Mouse (Mus musculus) E14TG2a.4 (cell line): ENCODE data around the gene 4930470P17Rik.
"Not testable (repeated sequence)": the region's sequence is repeated elsewhere in the genome, so short reads cannot be mapped to it uniquely, and the experiment has no call there.

Experiments used
- H3K27me3 ChIP-seq: 2 replicates; pipeline ENCODE4 v1.6.1; 2014; ENCODE audit warnings: low read length, control low read depth; ENCODE audit not compliant: insufficient read depth
- H3K36me3 ChIP-seq: 2 replicates; pipeline ENCODE4 v1.6.1; 2014; ENCODE audit warnings: low read length, control low read depth; ENCODE audit not compliant: insufficient read depth
- H3K4me1 ChIP-seq: replicated peaks from 2 replicates; pipeline ENCODE4 v1.6.1; 2014; ENCODE audit warnings: low read depth, low read length, control low read depth
- H3K4me3 ChIP-seq: replicated peaks from 2 replicates; pipeline ENCODE4 v1.5.1; 2014; ENCODE audit warnings: mild to moderate bottlenecking, low read length
- H3K9me3 ChIP-seq: 2 replicates; pipeline ENCODE4 v1.6.1; 2014; ENCODE audit warnings: low read length, control low read depth
- CTCF ChIP-seq: conservative IDR thresholded peaks from 2 replicates; pipeline ENCODE4 v1.5.1; 2014; ENCODE audit warnings: low read length
- NANOG ChIP-seq: IDR thresholded peaks from 2 replicates; pipeline ENCODE4 v1.6.1; 2014; ENCODE audit warnings: borderline replicate concordance, low read length, mixed read lengths
- POU5F1 ChIP-seq: IDR thresholded peaks from 2 replicates; pipeline ENCODE4 v1.6.1; 2014; ENCODE audit warnings: low read length, borderline replicate concordance

4930470P17Rik gene

GRCm38 (mm10) chr2:170631375-170631774, 29.6 kb upstream of the 4930470P17Rik start:
- no peak overlapping the region for H3K4me3 ChIP-seq
- TF ChIP-seq POU5F1 (no peak), CTCF (peak; percentile 51), NANOG (no peak)
- H3K9me3 ChIP-seq: peaks cover 15% of the 10 kb centered on the region

GRCm38 (mm10) chr2:170630553-170630952, 28.7 kb upstream of the 4930470P17Rik start:
- Histone ChIP-seq H3K4me3 (no peak overlapping the region), H3K9me3 (peaks cover 21% of the 10 kb centered on the region), H3K36me3 (no peaks in the 10 kb centered on the region), H3K4me1 (no peaks in the 10 kb centered on the region), H3K27me3 (no peaks in the 10 kb centered on the region)
- no peak for TF ChIP-seq NANOG
- TF ChIP-seq POU5F1: no peak
- TF ChIP-seq CTCF: no peak

More at GRCm38 (mm10) chr2:170631375-170631774, 29.6 kb upstream of the 4930470P17Rik start:
- Histone ChIP-seq H3K4me1 (no peaks in the 10 kb centered on the region), H3K36me3 (no peaks in the 10 kb centered on the region), H3K27me3 (no peaks in the 10 kb centered on the region)

- not testable (repeated sequence) for H3K27me3 ChIP-seq, H3K36me3 ChIP-seq, H3K4me1 ChIP-seq, H3K4me3 ChIP-seq
- H3K9me3 ChIP-seq: peaks cover 21% of the 10 kb centered on the region
Observed at GRCm38 (mm10) chr2:170627991-170628390, 26.2 kb upstream of the 4930470P17Rik start.

GRCm38 (mm10) chr2:170624201-170624880, 22.5 kb upstream of the 4930470P17Rik start:
- not testable (repeated sequence) for H3K36me3 ChIP-seq, H3K27me3 ChIP-seq, H3K4me3 ChIP-seq
- Histone ChIP-seq H3K9me3 (peaks cover 15% of the 10 kb centered on the region), H3K4me1 (peaks cover 13% of the 10 kb centered on the region)

DNA sequence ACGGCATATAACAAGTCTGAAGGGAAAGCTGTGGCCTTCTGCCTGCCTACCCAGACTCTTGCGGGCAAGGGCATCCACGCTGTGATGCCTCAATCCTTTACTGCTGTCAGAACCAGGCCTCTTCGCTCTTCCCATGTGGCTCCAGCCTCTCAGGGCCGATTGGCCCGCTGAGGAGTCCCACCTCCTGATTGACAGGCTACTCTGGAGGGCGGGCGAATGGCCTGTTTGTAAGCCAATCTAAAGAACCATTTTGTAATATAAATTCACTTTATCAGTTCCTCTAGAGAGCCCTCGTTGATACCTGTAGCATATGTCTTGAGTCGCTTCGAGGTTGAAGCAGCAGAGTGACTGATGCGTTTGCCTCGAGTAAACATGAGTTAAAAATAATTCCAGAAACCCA, 21.2 kb upstream of the 4930470P17Rik start:
- Histone ChIP-seq H3K4me1 (peaks cover 18% of the 10 kb centered on the region), H3K36me3 (no peaks in the 10 kb centered on the region), H3K27me3 (no peaks in the 10 kb centered on the region), H3K9me3 (peaks cover 15% of the 10 kb centered on the region), H3K4me3 (no peak overlapping the region)
- TF ChIP-seq NANOG (no peak), CTCF (no peak), POU5F1 (no peak)

DNA sequence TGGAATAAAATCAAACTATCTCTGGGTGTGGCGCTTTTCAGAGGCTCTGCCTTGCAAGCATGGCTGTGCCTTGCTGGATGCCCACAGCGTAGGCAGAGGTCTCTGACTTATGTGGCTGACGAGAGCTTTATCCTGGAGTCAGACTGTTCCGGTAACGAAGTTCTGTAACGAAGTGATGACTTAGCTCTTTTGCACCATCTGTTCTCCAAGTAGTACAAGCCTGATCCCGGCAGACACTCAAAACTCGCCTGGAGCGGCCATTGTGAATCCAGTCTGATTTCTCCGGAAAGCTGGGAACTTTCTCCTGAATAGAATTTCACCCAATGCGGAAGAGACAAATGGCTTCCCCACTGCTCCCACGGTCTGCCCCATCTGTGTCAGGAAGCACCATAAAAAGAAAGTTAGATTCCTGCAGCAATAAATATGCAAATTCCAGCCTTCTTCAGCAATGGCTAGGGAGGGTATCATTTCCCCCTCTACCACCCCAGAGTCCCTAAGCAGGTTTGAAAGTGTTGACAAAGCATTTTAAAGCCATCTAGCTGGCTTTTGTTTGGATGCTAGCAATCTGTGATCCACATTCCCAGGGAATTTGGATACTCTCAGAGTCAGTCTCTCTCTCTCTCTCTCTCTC, 17.2 kb upstream of the 4930470P17Rik start:
- H3K36me3 ChIP-seq: no peaks in the 10 kb centered on the region
- TF ChIP-seq CTCF (no peak), NANOG (no peak)
- H3K9me3 ChIP-seq: no peaks in the 10 kb centered on the region
- peaks cover 18% of the 10 kb centered on the region for H3K4me1 ChIP-seq
- peaks cover 3% of the 10 kb centered on the region; the same call in 1 of the 2 replicates for H3K27me3 ChIP-seq
- H3K4me3 ChIP-seq: no peak overlapping the region

- TF ChIP-seq CTCF: peak; percentile 34
- H3K27me3 ChIP-seq, H3K4me1 ChIP-seq, H3K4me3 ChIP-seq, H3K36me3 ChIP-seq: not testable (repeated sequence)
- H3K9me3 ChIP-seq: peaks cover 26% of the 10 kb centered on the region
Observed at GRCm38 (mm10) chr2:170611794-170612193, 10.0 kb upstream of the 4930470P17Rik start.

GRCm38 (mm10) chr2:170601171-170601570, 646 bp downstream of the 4930470P17Rik start:
- Histone ChIP-seq H3K36me3 (no peaks in the 10 kb centered on the region), H3K9me3 (peaks cover under 1% of the 10 kb centered on the region), H3K4me3 (no peak overlapping the region), H3K27me3 (no peaks in the 10 kb centered on the region), H3K4me1 (peaks cover 27% of the 10 kb centered on the region)
- TF ChIP-seq POU5F1 (no peak), CTCF (peak; percentile 51), NANOG (no peak)

GRCm38 (mm10) chr2:170597586-170597985, 4.2 kb downstream of the 4930470P17Rik start:
- peaks cover 22% of the 10 kb centered on the region for H3K4me1 ChIP-seq
- H3K4me3 ChIP-seq: no peak overlapping the region
- H3K9me3 ChIP-seq: peaks cover 9% of the 10 kb centered on the region
- TF ChIP-seq CTCF (peak; percentile 92), NANOG (no peak)
- no peaks in the 10 kb centered on the region for H3K27me3 ChIP-seq
- H3K36me3 ChIP-seq: no peaks in the 10 kb centered on the region
